ENCODE assay signal across 15 mouse cellular contexts in the genomic region with DNA sequence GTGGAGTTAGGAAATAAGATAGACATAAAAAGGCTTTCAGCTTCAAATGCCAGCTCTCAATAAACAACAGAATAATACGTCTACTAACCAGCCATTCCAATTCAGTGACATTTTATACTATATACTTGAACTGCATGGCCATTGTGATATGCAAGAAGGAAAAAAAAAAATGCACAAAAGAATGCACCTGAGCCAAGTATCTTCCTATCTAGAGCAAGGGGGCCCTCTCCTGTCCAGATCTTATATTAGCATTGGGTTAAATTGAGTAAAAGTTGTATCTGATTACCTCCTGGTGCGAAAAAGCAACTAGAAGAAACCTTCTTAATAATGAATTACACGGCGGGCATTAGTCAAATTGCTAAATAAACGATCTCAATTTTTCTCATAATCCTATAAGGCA. TPM values are rescaled to one million over a fixed set of nuclear protein-coding genes. Genes with fewer than 3 reads are reported as not detected.
DNase-seq lines count a peak whose midpoint lies in the region; ATAC-seq and TF ChIP-seq lines count a peak whose summit lies in the region.
"Had no signal": no experiment of that assay in that cellular context is flagged by ENCODE, and none has a peak within 500 bp of the region (broad histone marks: within the 10 kb centered on the region; RNA-seq: fewer than 3 reads in every experiment).

No protein-coding gene starts in this region.

- no peaks in the 10 kb centered on the region for H3K4me1 ChIP-seq in hindbrain, postnatal 0 days (ENCODE audit: insufficient read depth, low read length)
- H3K4me1 ChIP-seq in hindbrain, embryonic 13.5 days (replicated peaks), result no peaks in the 10 kb centered on the region
- H3K4me1 ChIP-seq in midbrain, embryonic 14.5 days (ENCODE audit: control insufficient read depth, insufficient read depth, low read length), result no peaks in the 10 kb centered on the region
- no peaks in the 10 kb centered on the region for H3K4me1 ChIP-seq in midbrain, embryonic 13.5 days (replicated peaks)
- no peaks in the 10 kb centered on the region for H3K4me1 ChIP-seq in stomach, postnatal 0 days (replicated peaks; ENCODE audit: control insufficient read depth, insufficient read depth)
- H3K4me1 ChIP-seq: heart, embryonic 12.5 days; intestine, embryonic 15.5 days; limb, embryonic 13.5 days; megakaryocyte, embryonic 14.5 days; neural tube, embryonic 13.5 days had no signal

- peak; percentile 68 for TF ChIP-seq CTCF in hindbrain, postnatal 0 days (IDR thresholded peaks at IDR 0.05; ENCODE audit: low read depth)
- peak; percentile 41 for TF ChIP-seq CTCF in Patski (IDR thresholded peaks at IDR 0.05)
- TF ChIP-seq CTCF in stomach, postnatal 0 days (IDR thresholded peaks at IDR 0.05; ENCODE audit: low read depth), result peak; percentile 65

- POLR2A ChIA-PET in Patski (lab: Charles Lee), result no interaction called here

- TF ChIP-seq EP300 in stomach, postnatal 0 days (optimal IDR thresholded peaks at IDR 0.05), result no peak

- CTCF ChIA-PET in Patski (lab: Charles Lee), result interaction anchor here (1.0 kb wide), 1 partner anchor 24 kb away, joined by 3 read pairs; no protein-coding TSS in a partner anchor

- no peaks in the 10 kb centered on the region for H3K27me3 ChIP-seq in hindbrain, postnatal 0 days (ENCODE audit: insufficient read depth, low read length)
- no peaks in the 10 kb centered on the region for H3K27me3 ChIP-seq in hindbrain, embryonic 13.5 days
- no peaks in the 10 kb centered on the region for H3K27me3 ChIP-seq in midbrain, embryonic 14.5 days (ENCODE audit: control insufficient read depth, insufficient read depth, low read length)
- no peaks in the 10 kb centered on the region for H3K27me3 ChIP-seq in midbrain, embryonic 13.5 days
- no peaks in the 10 kb centered on the region for H3K27me3 ChIP-seq in Patski
- no peaks in the 10 kb centered on the region for H3K27me3 ChIP-seq in stomach, postnatal 0 days (ENCODE audit: control insufficient read depth, insufficient read depth, low read length)
- H3K27me3 ChIP-seq: heart, embryonic 12.5 days; intestine, embryonic 15.5 days; limb, embryonic 13.5 days; megakaryocyte, embryonic 14.5 days; neural tube, embryonic 13.5 days had no signal

- no peak overlapping the region for H3K4me3 ChIP-seq in hindbrain, postnatal 0 days (ENCODE audit: low read length)
- H3K4me3 ChIP-seq in hindbrain, embryonic 13.5 days, result no peak overlapping the region
- H3K4me3 ChIP-seq in midbrain, embryonic 14.5 days (replicated peaks; ENCODE audit: low read depth, low read length), result no peak overlapping the region
- H3K4me3 ChIP-seq in midbrain, embryonic 13.5 days (replicated peaks), result no peak overlapping the region
- no peak overlapping the region for H3K4me3 ChIP-seq in stomach, postnatal 0 days (ENCODE audit: low read depth, low read length)
- H3K4me3 ChIP-seq: heart, embryonic 12.5 days; intestine, embryonic 15.5 days; limb, embryonic 13.5 days; megakaryocyte, embryonic 14.5 days; neural tube, embryonic 13.5 days had no signal

- H3K36me3 ChIP-seq in hindbrain, postnatal 0 days (ENCODE audit: insufficient read depth, low read length), result peaks cover 6% of the 10 kb centered on the region
- peaks cover 26% of the 10 kb centered on the region for H3K36me3 ChIP-seq in hindbrain, embryonic 13.5 days
- peaks cover 4% of the 10 kb centered on the region; the same call in 1 of the 2 replicates for H3K36me3 ChIP-seq in midbrain, embryonic 14.5 days (ENCODE audit: control insufficient read depth, insufficient read depth, low read length)
- peaks cover 32% of the 10 kb centered on the region for H3K36me3 ChIP-seq in midbrain, embryonic 13.5 days
- peaks cover 3% of the 10 kb centered on the region; the same call in 1 of the 2 replicates for H3K36me3 ChIP-seq in stomach, postnatal 0 days (ENCODE audit: control insufficient read depth, insufficient read depth, low read length)
- H3K36me3 ChIP-seq: intestine, embryonic 15.5 days had no signal

- no peak overlapping the region for H3K27ac ChIP-seq in hindbrain, postnatal 0 days
- no peak overlapping the region for H3K27ac ChIP-seq in hindbrain, embryonic 13.5 days
- no peak overlapping the region for H3K27ac ChIP-seq in midbrain, embryonic 14.5 days (replicated peaks; ENCODE audit: low read depth, low read length)
- H3K27ac ChIP-seq in midbrain, embryonic 13.5 days, result no peak overlapping the region
- H3K27ac ChIP-seq in stomach, postnatal 0 days (replicated peaks), result no peak overlapping the region
- H3K27ac ChIP-seq: intestine, embryonic 15.5 days; limb, embryonic 13.5 days; neural tube, embryonic 13.5 days had no signal

- in situ Hi-C loops in Patski (cut with MboI; ENCODE audit: low pct_unique_long_range_greater_than_20kb), result loop anchor here (10.0 kb wide), 1 partner anchor 244 kb away; no protein-coding TSS in a partner anchor

- H3K4me2 ChIP-seq in hindbrain, postnatal 0 days (ENCODE audit: low read depth, low read length), result no peak overlapping the region
- no peak overlapping the region for H3K4me2 ChIP-seq in hindbrain, embryonic 13.5 days
- H3K4me2 ChIP-seq in midbrain, embryonic 14.5 days (ENCODE audit: low read length), result no peak overlapping the region
- no peak overlapping the region for H3K4me2 ChIP-seq in midbrain, embryonic 13.5 days (replicated peaks)
- H3K4me2 ChIP-seq in stomach, postnatal 0 days (replicated peaks; ENCODE audit: low read depth), result no peak overlapping the region
- H3K4me2 ChIP-seq: heart, embryonic 12.5 days; intestine, embryonic 15.5 days; limb, embryonic 13.5 days; neural tube, embryonic 13.5 days had no signal

- DNase-seq in hindbrain, postnatal 0 days (ENCODE audit: low spot score), result peak; percentile 70
- DNase-seq in midbrain, embryonic 14.5 days, result peak; percentile 67
- DNase-seq in Patski (ENCODE audit: low read depth, low spot score), result no peak
- DNase-seq in stomach, postnatal 0 days (ENCODE audit: low spot score), result no peak
- no peak for DNase-seq in frontal cortex, postnatal 14 days (ENCODE audit: low spot score in 2 of 2)
- no peak for DNase-seq in urinary bladder, postnatal 25 days (ENCODE audit: low spot score)
- DNase-seq: right cerebral cortex, postnatal 25 days; thymus, postnatal 14 days had no signal

- H3K9me3 ChIP-seq in hindbrain, postnatal 0 days (ENCODE audit: low read length), result no peaks in the 10 kb centered on the region
- H3K9me3 ChIP-seq in hindbrain, embryonic 13.5 days, result no peaks in the 10 kb centered on the region
- no peaks in the 10 kb centered on the region for H3K9me3 ChIP-seq in midbrain, embryonic 14.5 days (ENCODE audit: control insufficient read depth, low read length)
- no peaks in the 10 kb centered on the region for H3K9me3 ChIP-seq in midbrain, embryonic 13.5 days
- no peaks in the 10 kb centered on the region for H3K9me3 ChIP-seq in stomach, postnatal 0 days (ENCODE audit: control insufficient read depth, low read length)
- H3K9me3 ChIP-seq: intestine, embryonic 15.5 days; limb, embryonic 13.5 days; neural tube, embryonic 13.5 days had no signal

- no peak for ATAC-seq in hindbrain, postnatal 0 days
- no peak for ATAC-seq in hindbrain, embryonic 13.5 days (ENCODE audit: low FRiP score)
- no peak for ATAC-seq in midbrain, embryonic 14.5 days (ENCODE audit: low FRiP score, low TSS enrichment)
- ATAC-seq in midbrain, embryonic 13.5 days, result no peak
- ATAC-seq in Patski, result no peak
- no peak for ATAC-seq in stomach, postnatal 0 days (ENCODE audit: low FRiP score, low TSS enrichment)
- ATAC-seq: intestine, embryonic 15.5 days had no signal

- H3K9ac ChIP-seq in hindbrain, postnatal 0 days (replicated peaks; ENCODE audit: low read length), result no peak overlapping the region
- H3K9ac ChIP-seq in hindbrain, embryonic 13.5 days, result no peak overlapping the region
- H3K9ac ChIP-seq in midbrain, embryonic 14.5 days (replicated peaks; ENCODE audit: low read length), result no peak overlapping the region
- no peak overlapping the region for H3K9ac ChIP-seq in midbrain, embryonic 13.5 days (replicated peaks)
- no peak overlapping the region for H3K9ac ChIP-seq in stomach, postnatal 0 days (ENCODE audit: low read length)
- H3K9ac ChIP-seq: heart, embryonic 12.5 days; intestine, embryonic 15.5 days; limb, embryonic 13.5 days; neural tube, embryonic 13.5 days had no signal

- 89% methylated on average over 5 of the region's 5 CpGs for WGBS in hindbrain, postnatal 0 days
- WGBS in hindbrain, embryonic 13.5 days, result 95% methylated on average over 5 of the region's 5 CpGs
- 90% methylated on average over 5 of the region's 5 CpGs for WGBS in midbrain, embryonic 14.5 days
- 90% methylated on average over 5 of the region's 5 CpGs for WGBS in midbrain, embryonic 13.5 days
- 77% methylated on average over 5 of the region's 5 CpGs for WGBS in stomach, postnatal 0 days

RNA-seq across cellular contexts. Expression of gene Fra10ac1, which starts 25.2 kb away (rescaled TPM):
- 2.7 and 3.4 TPM in 2 replicates for total RNA-seq in hindbrain, postnatal 0 days (2014; rRNA removed)
- polyA plus RNA-seq in hindbrain, postnatal 0 days (2015; fragmentation: Nextera tagmentation; extraction: Ambion mirVana), result 30.9 and 32.3 TPM in 2 replicates
- polyA plus RNA-seq in hindbrain, embryonic 13.5 days (2015; fragmentation: Nextera tagmentation; extraction: Ambion mirVana), result 49.1 and 49.6 TPM in 2 replicates
- 40.3 and 41.0 TPM in 2 replicates for polyA plus RNA-seq in midbrain, embryonic 14.5 days (2014; fragmentation: Nextera tagmentation; extraction: Ambion mirVana)
- polyA plus RNA-seq in midbrain, embryonic 13.5 days (2015; fragmentation: Nextera tagmentation; extraction: Ambion mirVana), result 50.9 and 54.6 TPM in 2 replicates
- 20.4 TPM for polyA plus RNA-seq in Patski (2021)
- 22.7 and 22.8 TPM in 2 replicates for polyA plus RNA-seq in stomach, postnatal 0 days (2015; fragmentation: Nextera tagmentation; extraction: Ambion mirVana)

Comparison
In these comparisons a context has a peak if more than half of its experiments do, and no peak if none do; other contexts are left out.
1. DNase-seq: peak in hindbrain, postnatal 0 days (single experiment) and midbrain, embryonic 14.5 days (single experiment); none in Patski (single experiment), stomach, postnatal 0 days (single experiment), frontal cortex, postnatal 14 days (0 of 2) and urinary bladder, postnatal 25 days (single experiment).
2. Peak in every context shown above with its lines, with median percentiles within 50 percentile points of each other: CTCF ChIP-seq.